Mouse (Mus musculus) forebrain, embryonic 14.5 days (tissue): ENCODE results near the gene Clip3. TPM values are rescaled to one million over a fixed set of nuclear protein-coding genes. Genes with fewer than 3 reads are reported as not detected.

ENCODE experiments used
- ATAC-seq: fragments of 200-750 bp; cut with Nextera tagmentation; 2 replicates; pipeline ENCODE4 v1.8.0; 2017; ENCODE audit warnings: mild to moderate bottlenecking, moderate library complexity
- DNase-seq: peaks from one replicate; pipeline ENCODE4 v3.0.0-alpha.2; 2015; ENCODE audit warnings: low spot score
- H3K27ac ChIP-seq: fragments of 300-500 bp; sonication (generic); 2 replicates; pipeline ENCODE4 v1.5.1; 2014; ENCODE audit warnings: low read depth, mild to moderate bottlenecking, control low read depth, low read length, moderate library complexity
- H3K27me3 ChIP-seq: fragments of 300-500 bp; sonication (generic); replicated peaks from 2 replicates; pipeline ENCODE4 v1.6.1; 2014; ENCODE audit warnings: low read length, control low read depth, mixed read lengths; ENCODE audit not compliant: control insufficient read depth, insufficient read depth
- H3K36me3 ChIP-seq: fragments of 300-500 bp; sonication (generic); 2 replicates; pipeline ENCODE4 v1.6.1; 2014; ENCODE audit warnings: low read length, control low read depth; ENCODE audit not compliant: control insufficient read depth, insufficient read depth
- H3K4me1 ChIP-seq: fragments of 300-500 bp; sonication (generic); 2 replicates; pipeline ENCODE4 v1.6.1; 2014; ENCODE audit warnings: antibody characterized with exemption, low read length, control low read depth; ENCODE audit not compliant: control insufficient read depth, insufficient read depth
- H3K4me2 ChIP-seq: fragments of 300-500 bp; sonication (generic); 2 replicates; pipeline ENCODE4 v1.6.1; 2014; ENCODE audit warnings: mild to moderate bottlenecking, control low read depth, low read length
- H3K4me3 ChIP-seq: fragments of 300-500 bp; sonication (generic); 2 replicates; pipeline ENCODE4 v1.5.1; 2014; ENCODE audit warnings: low read depth, low read length, control low read depth
- H3K9ac ChIP-seq: fragments of 300-500 bp; sonication (generic); 2 replicates; pipeline ENCODE4 v1.6.1; 2014; ENCODE audit warnings: mild to moderate bottlenecking, low read length, control low read depth, moderate library complexity
- H3K9me3 ChIP-seq: fragments of 300-500 bp; sonication (generic); replicated peaks from 2 replicates; pipeline ENCODE4 v1.6.1; 2016; ENCODE audit warnings: low read length, control low read depth, mixed read lengths; ENCODE audit not compliant: control insufficient read depth
- WGBS: fragments of 180-500 bp; shearing (Covaris S2); extraction: QIAGEN DNeasy Blood & Tissue Kit; methylation state at CpG from one replicate; pipeline ENCODE4 v1.1.7; 2014; 5-methylcytosine and 5-hydroxymethylcytosine counted together
- polyA plus RNA-seq: library from polyadenylated mRNA; unstranded; fragments of >200 nt; fragmentation: Nextera tagmentation; extraction: Ambion mirVana; gene quantifications from 2 replicates; pipeline ENCODE4 v1.2.1, GENCODE M21; 2014

Clip3 gene
- polyA plus RNA-seq, 1 experiment from 2014 or later: 142 TPM

- 27% methylated on average over 21 of the region's 21 CpGs for WGBS
- H3K4me3 ChIP-seq: no peak overlapping the region
- H3K4me1 ChIP-seq: peaks cover 3% of the 10 kb centered on the region; the same call in 1 of the 2 replicates
- no peak overlapping the region for H3K4me2 ChIP-seq
- ATAC-seq (no peak), DNase-seq (peak; percentile 71)
- no peak overlapping the region for H3K9ac ChIP-seq
- H3K36me3 ChIP-seq: no peaks in the 10 kb centered on the region
- H3K27ac ChIP-seq: no peak overlapping the region
- peaks cover 11% of the 10 kb centered on the region; the same call in 1 of the 2 replicates for H3K27me3 ChIP-seq
- no peaks in the 10 kb centered on the region for H3K9me3 ChIP-seq
Observed at GRCm38 (mm10) chr7:30346635-30347379, 55.3 kb downstream of the Clip3 start.

- Histone ChIP-seq H3K4me2 (peak overlapping the region; percentile 23; the same call in 1 of the 2 replicates), H3K4me3 (no peak overlapping the region), H3K27me3 (peaks cover 11% of the 10 kb centered on the region; the same call in 1 of the 2 replicates), H3K4me1 (peaks cover 3% of the 10 kb centered on the region; the same call in 1 of the 2 replicates), H3K9ac (no peak overlapping the region), H3K9me3 (no peaks in the 10 kb centered on the region), H3K27ac (no peak overlapping the region), H3K36me3 (0 out of 2 replicates have a peak, but pooled peaks cover 2% of the 10 kb centered on the region)
- DNase-seq (peak; percentile 81), ATAC-seq (peak; percentile 77; the same call in 1 of the 2 replicates)
- 3% methylated on average over 30 of the region's 30 CpGs for WGBS
Observed at GRCm38 (mm10) chr7:30347828-30348227, 56.3 kb downstream of the Clip3 start.

DNA sequence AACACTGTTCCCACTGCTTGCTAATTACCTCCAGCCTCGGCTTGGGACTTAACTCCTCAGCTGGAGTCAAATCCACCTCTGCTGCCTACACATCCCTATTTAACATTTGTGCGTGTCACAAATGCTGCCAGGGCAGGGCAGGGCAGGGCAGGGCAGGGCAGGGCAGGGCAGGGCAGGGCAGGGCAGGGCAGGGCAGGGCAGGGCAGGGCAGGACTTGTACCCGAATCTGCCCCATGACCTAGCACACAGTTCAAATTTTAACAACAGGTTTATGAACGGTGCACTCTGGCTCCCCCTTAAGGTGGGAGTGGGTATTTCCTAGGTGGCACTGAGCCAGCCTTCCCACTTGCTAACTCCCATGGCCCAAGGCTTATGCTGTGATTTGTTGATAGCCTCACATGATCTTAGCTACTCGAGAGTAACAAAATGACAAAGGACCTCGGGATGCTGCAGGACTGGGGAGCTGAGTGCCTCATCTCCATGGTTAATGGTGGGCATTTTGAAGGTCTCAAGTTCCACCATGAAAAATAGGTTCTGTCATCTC is 61.8 kb downstream of the Clip3 start:
- Histone ChIP-seq H3K9ac (no peak overlapping the region), H3K4me3 (no peak overlapping the region), H3K27me3 (0 out of 2 replicates have a peak, but pooled peaks cover 6% of the 10 kb centered on the region), H3K9me3 (no peaks in the 10 kb centered on the region), H3K27ac (no peak overlapping the region), H3K4me1 (no peaks in the 10 kb centered on the region; the same call in 1 of the 2 replicates), H3K4me2 (no peak overlapping the region), H3K36me3 (peaks cover 35% of the 10 kb centered on the region)
- 14% methylated on average over 6 of the region's 6 CpGs for WGBS
- ATAC-seq (peak; percentile 76), DNase-seq (peak; percentile 80)

GRCm38 (mm10) chr7:30354059-30354458 is 62.5 kb downstream of the Clip3 start:
- H3K4me2 ChIP-seq: no peak overlapping the region
- H3K27me3 ChIP-seq: 0 out of 2 replicates have a peak, but pooled peaks cover 2% of the 10 kb centered on the region
- H3K4me1 ChIP-seq: no peaks in the 10 kb centered on the region; the same call in 1 of the 2 replicates
- H3K9ac ChIP-seq: no peak overlapping the region
- DNase-seq: no peak
- no peaks in the 10 kb centered on the region for H3K9me3 ChIP-seq
- H3K36me3 ChIP-seq: peaks cover 35% of the 10 kb centered on the region
- H3K27ac ChIP-seq: no peak overlapping the region
- 84% methylated on average over 4 of the region's 4 CpGs for WGBS
- no peak overlapping the region for H3K4me3 ChIP-seq
- ATAC-seq: peak; percentile 29; the same call in 1 of the 2 replicates

Other genes starting within 250 kb of the Clip3 start
- gene Zfp14, start 240.3 kb upstream of the Clip3 start, polyA plus RNA-seq: 14.3 and 17.1 TPM in 2 replicates
- 13.6 and 13.8 TPM in 2 replicates for gene Zfp82, start 218.8 kb upstream of the Clip3 start, polyA plus RNA-seq
- 2.0 and 2.7 TPM in 2 replicates for gene Gm26920, start 201.3 kb upstream of the Clip3 start, polyA plus RNA-seq
- 18.7 and 20.3 TPM in 2 replicates for gene Zfp566, start 201.2 kb upstream of the Clip3 start, polyA plus RNA-seq
- 123 and 140 TPM in 2 replicates for gene Zfp260, start 197.0 kb upstream of the Clip3 start, polyA plus RNA-seq
- gene Zfp382, start 169.8 kb upstream of the Clip3 start, polyA plus RNA-seq: 4.6 and 7.7 TPM in 2 replicates
- gene Zfp146, start 122.0 kb upstream of the Clip3 start, polyA plus RNA-seq: 27.4 and 29.0 TPM in 2 replicates
- gene Cox7a1, start 107.6 kb upstream of the Clip3 start, polyA plus RNA-seq: 4.8 and 5.5 TPM in 2 replicates
- 50.8 and 56.9 TPM in 2 replicates for gene Capns1, start 92.9 kb upstream of the Clip3 start, polyA plus RNA-seq
- 191 and 256 TPM in 2 replicates for gene Polr2i, start 59.8 kb upstream of the Clip3 start, polyA plus RNA-seq
- gene Tbcb, start 59.5 kb upstream of the Clip3 start, polyA plus RNA-seq: 376 and 384 TPM in 2 replicates
- gene Ovol3, start 56.0 kb upstream of the Clip3 start, polyA plus RNA-seq: not detected in 2 replicates
- 0.27 and 0.32 TPM in 2 replicates for gene Thap8, start 11.6 kb upstream of the Clip3 start, polyA plus RNA-seq
- gene Wdr62, start 11.3 kb upstream of the Clip3 start, polyA plus RNA-seq: 5.6 and 5.8 TPM in 2 replicates
- 102 and 118 TPM in 2 replicates for gene Alkbh6, start 17.0 kb downstream of the Clip3 start, polyA plus RNA-seq
- gene Syne4, start 23.1 kb downstream of the Clip3 start, polyA plus RNA-seq: 3.6 and 3.7 TPM in 2 replicates
- gene E130208F15Rik, start 30.0 kb downstream of the Clip3 start, polyA plus RNA-seq: not detected in 2 replicates
- gene Sdhaf1, start 32.2 kb downstream of the Clip3 start, polyA plus RNA-seq: 18.7 and 23.8 TPM in 2 replicates
- gene Lrfn3, start 71.0 kb downstream of the Clip3 start, polyA plus RNA-seq: 8.8 and 10.3 TPM in 2 replicates
- 31.1 and 31.3 TPM in 2 replicates for gene Tyrobp, start 122.0 kb downstream of the Clip3 start, polyA plus RNA-seq
- gene Hcst, start 128.1 kb downstream of the Clip3 start, polyA plus RNA-seq: 0.61 TPM in 1 of 2 replicates, not detected in the other
- 1.2 and 1.4 TPM in 2 replicates for gene Nfkbid, start 130.0 kb downstream of the Clip3 start, polyA plus RNA-seq
- 467 and 579 TPM in 2 replicates for gene Aplp1, start 153.8 kb downstream of the Clip3 start, polyA plus RNA-seq
- gene Kirrel2, start 166.0 kb downstream of the Clip3 start, polyA plus RNA-seq: 0.65 and 0.79 TPM in 2 replicates
- gene Nphs1, start 166.6 kb downstream of the Clip3 start, polyA plus RNA-seq: 0.10 TPM in 1 of 2 replicates, not detected in the other
- not detected in 2 replicates for gene Prodh2, start 201.9 kb downstream of the Clip3 start, polyA plus RNA-seq
- gene Arhgap33, start 243.3 kb downstream of the Clip3 start, polyA plus RNA-seq: 63.5 and 98.4 TPM in 2 replicates